Mouse (Mus musculus): ENCODE measurements around the gene Mgl2.
"Not testable (repeated sequence)": the region's sequence is repeated elsewhere in the genome, so short reads cannot be mapped to it uniquely, and the experiment has no call there.

Gene Mgl2

DNA sequence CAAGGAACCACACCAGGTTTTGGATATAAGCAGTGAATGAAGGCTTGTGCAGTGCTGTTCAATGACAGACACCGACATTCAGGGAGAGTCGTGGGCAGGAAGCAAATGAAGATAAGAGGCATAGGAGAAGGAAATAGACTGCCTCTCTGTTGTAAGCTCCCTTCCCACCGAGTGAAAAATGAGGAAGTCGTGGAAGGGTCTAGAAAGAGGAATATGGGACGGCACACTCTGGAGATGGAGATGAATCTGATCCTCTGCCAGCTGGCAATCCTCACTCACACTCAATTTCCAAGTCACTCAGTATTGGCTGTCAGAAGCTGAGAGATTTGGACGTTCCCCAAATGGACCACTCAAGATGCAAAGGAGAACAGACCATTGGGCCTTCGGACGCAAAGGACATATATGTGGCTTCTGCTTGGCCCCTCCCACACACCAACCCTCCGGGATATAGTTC, at the start of gene Mgl2:
Mgl2 (plus strand) TSS at position 404 of the 454 bp plus-strand sequence.
- no peak for DNase-seq (ENCODE audit: extremely low read depth, insufficient read length, low spot score)

DNA sequence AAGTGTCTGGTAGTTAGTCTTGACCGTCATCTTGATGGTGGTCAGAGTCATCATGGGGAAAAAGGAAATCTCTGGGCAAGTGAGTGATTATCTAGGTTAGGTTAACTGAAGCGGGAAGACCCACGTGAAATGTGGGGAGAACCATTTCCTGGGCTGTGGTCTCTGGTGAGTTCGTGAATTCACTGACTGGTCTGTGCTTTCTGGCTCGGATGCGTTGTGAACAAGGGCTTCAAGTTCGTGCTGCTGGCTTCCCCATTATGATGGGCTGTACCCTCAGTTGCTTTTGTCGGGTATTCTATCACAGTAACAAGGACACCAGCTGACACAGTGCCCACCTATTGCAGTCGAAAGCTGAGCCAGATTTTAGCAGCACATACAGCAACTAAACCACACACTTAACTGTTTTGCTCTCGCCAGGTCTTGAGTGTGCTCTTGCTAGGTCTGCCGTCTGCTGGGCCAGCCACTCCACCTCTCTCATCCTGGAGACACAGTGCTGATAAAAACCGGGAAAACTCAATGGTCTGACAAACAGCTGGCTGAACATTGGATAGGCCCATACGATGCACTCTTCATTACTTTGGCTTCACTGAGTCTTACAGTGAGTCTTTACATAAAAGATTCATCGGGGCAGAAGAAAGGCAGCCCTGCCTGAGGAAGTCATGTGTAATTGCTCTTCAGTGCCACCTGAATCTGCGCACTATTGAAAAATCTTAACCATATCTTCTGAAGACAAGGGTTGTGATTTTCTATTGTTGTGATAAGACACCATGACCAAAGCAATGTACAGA, 49.1 kb upstream of the Mgl2 start:
- DNase-seq (ENCODE audit: extremely low read depth, insufficient read length, low spot score) = no peak

DNA sequence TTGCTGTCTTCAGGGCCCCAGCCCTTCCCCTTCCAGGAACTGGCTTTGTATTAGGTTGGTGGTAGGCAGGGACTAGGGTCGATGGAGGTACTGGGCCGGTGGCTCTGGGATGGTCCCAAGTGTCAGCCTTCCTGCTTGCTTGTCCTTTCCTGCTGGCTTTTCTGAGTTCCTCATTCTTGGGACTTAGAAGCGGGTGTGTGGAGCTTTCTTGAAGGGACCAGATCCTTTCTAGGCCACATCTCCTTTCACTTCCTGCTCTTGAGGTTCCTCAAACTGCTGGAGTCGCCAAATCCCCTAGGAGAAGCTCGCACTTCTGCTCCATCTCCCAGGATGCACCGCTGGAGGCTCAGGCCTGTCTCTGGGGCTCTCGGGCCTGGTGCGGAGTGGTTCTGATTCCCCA, 45.6 kb upstream of the Mgl2 start:
- no peak for DNase-seq (ENCODE audit: extremely low read depth, insufficient read length, low spot score)

DNA sequence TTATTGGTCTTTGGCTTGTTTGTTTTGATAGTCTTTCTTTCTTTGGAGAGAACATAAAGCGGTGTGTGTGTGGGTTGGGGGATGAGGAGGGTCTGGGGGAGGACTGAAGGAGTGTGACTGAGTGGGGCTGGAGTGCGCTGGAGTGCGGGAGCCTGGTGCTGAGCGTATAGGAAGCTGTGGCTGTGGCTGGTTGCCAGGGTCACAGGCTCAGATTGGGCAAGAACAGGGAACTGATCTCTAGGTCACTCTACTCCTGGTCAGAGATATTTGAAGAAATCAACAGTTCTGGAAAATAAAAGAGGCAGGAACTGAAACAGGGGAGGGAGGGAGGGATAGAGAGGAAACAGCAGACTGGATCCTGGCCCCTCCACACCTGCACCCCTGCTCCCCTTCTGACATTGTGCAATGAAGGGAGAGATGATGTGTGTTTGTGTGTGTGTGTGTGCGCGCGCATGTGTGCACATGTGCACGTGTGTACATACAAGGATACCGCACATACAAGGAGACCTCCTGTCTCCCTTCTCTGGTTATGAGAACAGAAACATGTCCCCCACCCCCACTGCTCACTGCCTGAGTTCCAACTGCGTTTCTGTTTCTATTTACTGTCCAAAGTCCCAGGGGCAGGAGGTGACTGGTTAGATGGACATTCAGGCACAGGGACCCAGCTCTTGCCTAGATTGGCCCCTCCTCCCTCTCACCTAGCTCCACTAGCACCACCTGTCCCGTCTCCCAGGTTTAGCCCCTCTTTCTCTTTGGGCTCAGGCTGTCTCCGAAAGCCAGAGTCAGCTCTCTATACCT, 37.9 kb upstream of the Mgl2 start, which contains the start of gene Asgr2:
Asgr2 (plus strand) TSS at position 659 of the 798 bp plus-strand sequence.
- DNase-seq (ENCODE audit: extremely low read depth, insufficient read length, low spot score) = no peak

DNA sequence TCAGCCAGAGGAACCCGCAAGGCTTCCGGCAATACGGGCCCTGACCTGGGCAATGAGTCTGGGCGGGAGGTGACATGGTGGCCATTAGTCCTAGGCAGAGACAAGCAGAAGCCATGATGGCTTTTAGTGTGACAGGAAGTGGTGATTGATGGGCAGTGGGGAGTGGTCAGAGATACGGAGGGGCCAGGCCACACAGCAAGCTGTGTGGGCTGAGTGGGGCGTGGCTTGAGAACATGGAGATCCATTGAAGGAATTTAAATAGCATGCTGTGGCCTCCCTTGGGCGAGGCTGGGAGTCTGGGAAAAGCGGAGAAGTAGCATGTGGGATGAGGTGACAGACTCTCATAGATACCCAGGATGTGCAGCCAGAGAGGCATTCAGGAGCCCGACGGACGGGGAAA, 32.7 kb upstream of the Mgl2 start:
- no peak for DNase-seq (ENCODE audit: extremely low read depth, insufficient read length, low spot score)

DNA sequence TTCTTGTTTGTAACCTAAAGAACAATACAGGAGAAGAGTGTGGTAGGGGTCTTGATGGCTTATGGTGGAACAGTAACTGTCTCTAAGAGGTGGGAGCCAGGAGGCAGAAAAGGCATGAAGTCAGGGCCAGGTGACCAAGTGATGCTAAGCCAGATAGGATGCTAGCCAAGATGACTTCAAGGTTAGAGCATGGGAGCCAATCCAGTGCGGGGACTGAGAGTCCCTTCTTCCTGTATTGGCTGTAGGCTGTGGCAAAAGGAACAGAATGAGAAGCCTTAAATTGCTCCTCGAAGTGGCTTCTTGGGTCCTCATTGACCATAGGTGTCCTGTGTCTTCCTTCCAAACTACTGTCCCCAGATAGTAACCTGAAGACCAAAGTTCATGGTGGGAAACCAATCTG, 31.0 kb upstream of the Mgl2 start:
- no peak for DNase-seq (ENCODE audit: extremely low read depth, insufficient read length, low spot score)

DNA sequence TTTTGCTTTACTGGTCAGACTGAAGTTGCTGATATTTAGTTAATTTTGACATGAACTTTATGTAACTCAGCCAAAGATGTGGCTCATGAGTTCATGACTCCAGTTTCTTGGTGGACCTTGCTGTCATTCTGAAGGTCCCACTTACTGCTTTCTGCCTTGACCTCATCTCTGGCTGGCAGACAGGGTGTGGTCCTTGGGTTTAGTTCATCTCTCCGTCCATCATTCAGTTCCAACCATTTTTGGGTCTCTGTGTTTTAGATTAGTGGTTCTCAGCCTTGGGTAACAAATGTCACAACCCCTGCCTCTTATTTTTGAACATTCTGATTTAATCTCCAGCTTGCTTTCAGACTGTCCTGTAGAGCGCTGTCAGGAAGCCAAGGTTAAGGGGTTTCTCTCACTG, 30.3 kb upstream of the Mgl2 start:
- no peak for DNase-seq (ENCODE audit: extremely low read depth, insufficient read length, low spot score)

DNA sequence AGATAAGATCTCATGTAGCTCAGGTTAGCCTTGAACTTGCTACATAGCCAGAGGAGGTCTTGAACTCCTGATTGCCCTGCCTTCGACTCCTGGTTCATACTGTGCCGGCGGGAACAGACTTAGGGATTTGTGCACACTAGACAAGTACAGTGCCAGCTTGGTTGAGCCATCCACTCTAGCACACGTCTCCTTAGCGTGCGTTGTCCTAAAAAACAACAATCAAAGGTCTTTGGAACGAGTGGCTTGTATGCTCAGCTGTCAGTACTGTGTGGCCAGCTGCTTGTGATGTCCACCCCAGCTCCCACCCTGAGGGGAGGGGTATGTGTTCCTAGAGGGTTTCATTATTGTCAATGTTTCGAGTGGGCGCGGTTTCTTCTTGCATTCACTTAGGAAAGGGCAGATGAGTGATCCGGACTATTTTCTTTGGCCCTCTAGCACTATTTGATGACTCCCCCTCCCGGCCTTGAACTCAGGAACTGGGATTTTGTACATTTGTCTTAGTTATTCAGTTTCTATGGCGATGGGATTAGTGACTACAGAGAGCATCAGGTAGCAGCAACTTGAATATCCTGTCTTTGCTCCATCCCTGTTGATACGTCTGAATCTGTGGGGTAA, 26.3 kb upstream of the Mgl2 start:
- DNase-seq (ENCODE audit: extremely low read depth, insufficient read length, low spot score) = no peak

DNA sequence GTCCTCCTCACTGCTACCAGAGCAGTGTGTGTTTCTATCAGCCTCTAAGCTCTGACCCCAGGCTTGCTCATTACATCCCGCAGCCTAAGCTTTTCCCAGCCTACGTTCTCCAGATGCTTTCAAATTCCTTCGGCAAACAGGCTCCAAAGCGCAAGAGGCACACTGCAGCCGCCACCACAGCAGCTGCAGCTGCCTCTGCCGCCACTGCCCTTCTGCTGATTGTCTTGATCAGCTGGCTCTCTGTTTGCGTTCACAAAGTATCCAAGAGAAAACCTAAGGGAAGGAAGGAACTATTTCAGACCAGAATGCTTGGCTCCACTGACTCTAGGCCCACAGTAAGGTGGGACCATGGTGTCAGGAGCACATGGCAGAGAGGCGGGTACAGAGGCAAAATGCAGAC, 23.0 kb upstream of the Mgl2 start:
- DNase-seq (ENCODE audit: extremely low read depth, insufficient read length, low spot score) = peak; percentile 32

DNA sequence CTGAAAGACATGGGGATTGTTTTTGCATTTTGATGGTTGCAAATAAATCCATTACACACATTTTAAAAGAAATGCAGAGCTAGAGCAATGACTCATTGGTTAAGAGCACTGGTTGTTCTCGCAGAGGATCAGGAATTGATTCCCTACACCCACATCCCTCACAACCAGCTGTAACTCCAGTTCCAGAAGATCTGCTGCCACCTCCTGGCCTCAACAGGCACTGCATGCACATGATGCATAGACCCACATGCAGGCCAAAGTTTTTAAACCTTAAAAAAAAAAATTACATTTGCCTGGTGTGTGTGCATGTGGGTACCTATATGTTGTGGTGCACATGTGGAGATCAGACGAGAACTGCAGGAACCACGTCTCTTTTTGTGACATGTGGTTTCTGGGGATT, 20.0 kb upstream of the Mgl2 start:
- no peak for DNase-seq (ENCODE audit: extremely low read depth, insufficient read length, low spot score)

DNA sequence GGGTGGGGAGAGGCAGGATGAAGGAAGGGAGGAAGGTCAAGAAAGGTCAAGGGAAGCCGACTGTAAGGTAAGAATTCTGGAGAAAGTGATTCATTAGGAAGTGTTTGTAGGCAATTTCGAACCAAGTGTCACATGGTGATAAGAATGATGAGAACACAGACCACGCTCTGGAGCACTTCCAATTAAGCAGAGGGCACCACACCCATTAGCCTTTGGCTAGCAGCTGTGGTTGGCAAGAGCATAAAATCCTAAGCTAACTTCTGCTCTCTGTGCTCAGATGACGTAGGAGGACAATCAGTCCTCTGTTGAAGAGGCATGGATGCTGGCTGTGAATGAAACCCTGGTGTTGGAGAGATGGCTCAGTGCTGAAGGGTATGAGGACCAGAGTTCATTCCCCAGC, 15.6 kb upstream of the Mgl2 start:
- DNase-seq (ENCODE audit: extremely low read depth, insufficient read length, low spot score) = peak; percentile 35

DNA sequence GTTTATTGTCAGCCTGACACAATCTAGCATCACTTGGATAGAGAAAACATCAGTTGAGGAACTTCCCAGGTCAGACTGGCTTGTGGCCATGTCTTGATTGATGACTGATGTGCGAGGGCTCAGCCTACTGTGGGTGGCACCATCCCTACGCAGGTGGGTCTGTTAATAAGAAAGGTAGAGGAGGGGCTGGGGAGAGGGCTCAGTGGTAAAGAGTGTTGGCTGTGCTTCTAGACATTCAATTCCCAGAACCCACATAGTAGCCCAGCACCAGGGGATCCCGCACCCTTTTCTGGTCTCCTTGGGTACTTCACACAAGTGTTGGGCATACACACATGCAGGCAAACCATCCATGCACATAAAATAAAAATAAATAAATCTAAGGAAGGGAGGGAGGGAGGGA, 14.2 kb upstream of the Mgl2 start:
- no peak for DNase-seq (ENCODE audit: extremely low read depth, insufficient read length, low spot score)

DNA sequence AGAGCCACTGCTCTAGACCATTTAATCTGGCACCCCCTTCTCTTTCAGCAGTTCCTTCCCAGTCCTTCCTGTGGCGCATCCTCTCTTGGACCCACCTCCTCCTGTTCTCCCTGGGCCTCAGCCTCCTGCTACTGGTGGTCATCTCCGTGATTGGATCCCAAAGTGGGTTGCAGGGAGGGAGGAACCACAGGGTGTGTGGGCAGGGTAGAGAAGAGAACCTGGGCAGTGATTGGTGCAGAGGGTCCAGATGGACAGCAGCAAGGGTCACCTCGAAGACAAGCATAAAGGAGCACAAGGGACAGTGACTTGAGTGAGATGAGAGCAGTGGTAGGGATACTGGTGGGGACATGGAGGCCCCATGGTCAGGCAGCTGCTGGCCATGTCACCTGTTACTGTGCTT, 4.9 kb downstream of the Mgl2 start:
- not testable (repeated sequence) for DNase-seq (ENCODE audit: extremely low read depth, insufficient read length, low spot score)

DNA sequence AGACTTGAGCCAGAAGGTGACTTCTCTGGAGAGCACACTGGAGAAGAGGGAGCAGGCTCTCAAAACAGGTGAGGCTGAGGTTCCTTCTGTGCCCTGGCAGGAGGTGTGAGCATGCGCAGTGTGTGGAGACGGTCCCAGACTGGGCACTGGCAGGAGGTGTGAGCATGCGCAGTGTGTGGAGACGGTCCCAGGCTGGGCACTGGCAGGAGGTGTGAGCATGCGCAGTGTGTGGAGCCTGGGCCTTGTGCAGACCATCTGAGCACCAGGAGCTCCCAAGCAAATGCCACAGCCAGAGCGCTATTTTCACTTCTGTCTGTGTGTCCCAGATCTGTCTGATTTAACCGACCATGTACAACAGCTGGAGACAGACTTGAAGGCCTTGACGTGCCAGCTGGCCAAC, 5.8 kb downstream of the Mgl2 start:
- DNase-seq (ENCODE audit: extremely low read depth, insufficient read length, low spot score) = not testable (repeated sequence)

DNA sequence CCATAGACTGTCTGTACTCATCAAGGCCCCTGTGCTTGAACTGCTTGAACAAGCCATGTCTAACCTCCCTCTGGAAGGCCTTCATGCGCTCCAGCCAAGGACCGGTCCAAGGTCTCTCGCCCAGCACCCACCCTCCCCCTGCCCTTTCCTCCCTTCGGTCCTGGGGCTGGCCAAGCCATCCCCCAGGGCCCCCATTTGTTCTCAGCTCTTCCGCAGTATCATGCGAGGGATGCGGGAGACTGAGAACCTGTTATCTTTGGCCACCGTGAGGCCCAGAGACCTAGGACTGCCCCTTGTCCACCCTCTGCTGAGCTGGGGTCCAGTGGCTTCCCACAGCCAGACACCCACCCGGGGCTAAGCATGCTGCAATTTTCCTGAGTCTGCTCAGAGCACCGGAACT, 9.0 kb downstream of the Mgl2 start:
- no peak for DNase-seq (ENCODE audit: extremely low read depth, insufficient read length, low spot score)

DNA sequence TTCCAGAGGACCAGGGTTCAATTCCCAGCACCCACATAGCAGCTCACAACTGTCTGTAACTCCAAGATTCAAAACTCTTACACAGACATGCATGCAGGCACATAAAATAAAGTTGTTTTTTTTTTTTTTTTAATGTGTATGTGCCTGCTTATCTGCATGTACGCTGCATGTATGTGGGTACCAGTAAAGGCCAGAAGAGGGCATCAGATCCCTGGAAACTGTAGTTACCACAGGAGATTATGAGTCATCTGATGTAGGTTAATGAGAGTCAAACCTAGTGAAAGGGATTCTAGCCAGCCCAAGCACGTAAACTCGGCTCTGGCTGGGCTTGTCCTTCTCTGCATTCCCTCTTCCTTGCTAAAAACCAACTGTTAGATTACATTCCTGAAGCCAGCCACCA, 20.9 kb downstream of the Mgl2 start:
- DNase-seq (ENCODE audit: extremely low read depth, insufficient read length, low spot score) = peak; percentile 56

DNA sequence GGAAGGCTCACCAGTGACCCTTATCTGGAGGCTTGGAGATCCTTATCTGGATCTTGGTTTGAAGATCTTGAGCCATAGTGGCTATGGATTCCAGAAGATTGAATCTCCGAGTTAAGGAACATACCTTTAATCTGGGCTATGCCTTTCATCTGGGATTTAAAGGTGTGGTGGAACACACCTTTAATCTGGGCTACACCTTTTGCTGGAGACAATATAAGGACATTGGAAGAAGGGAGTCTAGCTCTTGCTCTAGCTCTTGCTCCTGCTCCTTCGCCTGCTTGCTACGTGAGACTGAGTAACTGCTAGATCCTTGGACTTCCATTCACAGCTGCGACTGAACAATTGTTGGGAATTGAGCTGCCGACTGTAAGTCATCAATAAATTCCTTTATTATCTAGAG, 25.8 kb downstream of the Mgl2 start, which contains the start of gene Clec10a:
Clec10a (plus strand) TSS at position 301 of the 400 bp plus-strand sequence.
- not testable (repeated sequence) for DNase-seq (ENCODE audit: extremely low read depth, insufficient read length, low spot score)

DNA sequence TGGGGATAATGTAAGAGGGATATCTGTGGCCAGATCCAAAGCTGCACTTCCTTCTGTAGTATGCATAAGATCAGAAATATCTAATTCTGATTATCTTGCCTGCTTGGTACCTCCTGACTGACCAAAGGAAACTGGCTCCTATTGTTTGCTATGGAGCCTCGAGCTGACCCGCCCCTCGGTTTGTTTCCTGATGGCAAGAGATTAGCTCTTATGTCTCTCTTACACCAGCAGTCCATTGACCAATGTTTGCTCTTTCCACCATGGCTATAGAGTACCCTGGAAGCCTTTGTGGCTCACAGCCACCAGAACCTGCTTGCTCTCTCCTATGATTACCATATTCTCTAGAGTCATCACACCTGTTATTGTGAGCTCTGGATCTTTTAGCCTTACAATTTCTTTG, 32.2 kb downstream of the Mgl2 start:
- no peak for DNase-seq (ENCODE audit: extremely low read depth, insufficient read length, low spot score)

DNA sequence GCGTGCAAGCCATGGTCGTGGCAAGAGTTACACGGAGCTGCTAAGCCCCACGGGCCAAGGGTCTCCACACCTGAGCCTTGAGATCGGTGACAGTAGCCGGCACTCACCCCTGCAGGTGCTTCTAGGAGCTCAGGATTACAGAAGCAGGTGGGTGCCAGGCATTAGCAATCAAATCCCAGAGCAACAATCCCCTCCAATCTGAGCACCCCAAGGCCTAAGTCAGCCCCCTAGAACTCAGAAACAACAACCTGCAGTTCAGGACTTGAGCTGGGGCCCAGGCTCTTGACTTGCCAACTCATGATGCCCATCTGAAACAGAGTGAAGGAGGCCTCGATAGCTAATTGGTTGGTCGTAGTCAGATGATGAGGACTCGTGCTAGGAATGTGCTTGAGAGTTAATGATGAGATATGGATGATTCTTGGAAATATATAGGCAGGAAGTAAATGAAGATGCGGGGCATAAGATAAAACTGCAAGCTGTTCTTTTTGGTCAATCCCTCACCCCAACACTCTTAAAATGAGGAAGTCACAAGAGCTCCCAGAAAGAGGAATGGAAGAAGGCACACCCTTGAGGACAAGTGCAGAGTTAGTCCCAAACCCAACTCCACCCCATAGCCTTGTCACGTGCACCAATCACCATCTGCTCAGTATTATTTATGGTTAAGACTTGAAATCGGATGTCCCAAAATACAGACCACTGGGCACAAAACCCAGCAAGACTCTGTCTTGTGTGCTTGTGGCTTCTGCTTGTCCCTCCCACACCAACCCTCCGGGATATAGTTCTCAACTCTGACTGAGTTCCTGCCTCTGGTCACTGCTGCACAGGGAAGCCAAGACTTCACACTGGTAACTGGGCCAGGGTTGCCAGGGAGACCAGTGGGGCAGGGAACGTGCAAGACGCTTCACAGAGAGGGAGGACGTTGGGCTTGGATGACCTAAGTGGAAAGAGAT, 36.1 kb downstream of the Mgl2 start:
- DNase-seq (ENCODE audit: extremely low read depth, insufficient read length, low spot score) = no peak

DNA sequence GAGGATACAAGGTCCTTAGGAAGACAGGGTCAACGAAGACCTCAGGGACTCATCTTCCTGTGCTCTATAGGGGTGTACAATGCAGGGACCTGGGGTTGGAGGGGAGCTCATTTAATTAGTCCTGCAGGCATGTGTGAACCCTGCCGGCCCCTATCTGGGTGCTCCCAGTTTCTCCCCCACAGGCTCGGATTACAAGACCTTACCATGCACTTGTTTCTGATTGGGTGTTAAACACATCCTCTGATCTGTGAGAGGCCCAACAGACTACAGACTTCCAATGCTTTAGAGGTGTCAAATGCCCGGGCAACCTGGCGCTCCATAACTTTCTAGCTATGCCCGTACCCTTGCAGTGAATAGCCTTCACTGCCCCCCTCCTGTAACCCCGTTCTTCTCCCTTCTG, 38.0 kb downstream of the Mgl2 start:
- DNase-seq (ENCODE audit: extremely low read depth, insufficient read length, low spot score) = no peak

All from 3134 (cell line).